Mouse (Mus musculus): ENCODE results near the gene Sik3. TPM values are rescaled to one million over a fixed set of nuclear protein-coding genes. Genes with fewer than 3 reads are reported as not detected.
A peak's percentile ranks its signal among the peaks of the same experiment; 100 is the strongest.

Gene Sik3
- total RNA-seq, 2 experiments from 2014 or later = 56.3 to 63.1 TPM

GRCm38 (mm10) chr9:46175938-46176375 lies 163.3 kb downstream of the Sik3 start:
- intact Hi-C loops (cut with DNase I) = no loop called here

GRCm38 (mm10) chr9:46176613-46177012 lies 164.0 kb downstream of the Sik3 start:
- intact Hi-C loops (cut with DNase I) = no loop called here
- no peak for DNase-seq

More at GRCm38 (mm10) chr9:46175938-46176375, 163.3 kb downstream of the Sik3 start:
- no peak for DNase-seq

- intact Hi-C loops (cut with DNase I) = no loop called here
- no peak for DNase-seq
Measured at GRCm38 (mm10) chr9:46178595-46178994, 166.0 kb downstream of the Sik3 start.

DNA sequence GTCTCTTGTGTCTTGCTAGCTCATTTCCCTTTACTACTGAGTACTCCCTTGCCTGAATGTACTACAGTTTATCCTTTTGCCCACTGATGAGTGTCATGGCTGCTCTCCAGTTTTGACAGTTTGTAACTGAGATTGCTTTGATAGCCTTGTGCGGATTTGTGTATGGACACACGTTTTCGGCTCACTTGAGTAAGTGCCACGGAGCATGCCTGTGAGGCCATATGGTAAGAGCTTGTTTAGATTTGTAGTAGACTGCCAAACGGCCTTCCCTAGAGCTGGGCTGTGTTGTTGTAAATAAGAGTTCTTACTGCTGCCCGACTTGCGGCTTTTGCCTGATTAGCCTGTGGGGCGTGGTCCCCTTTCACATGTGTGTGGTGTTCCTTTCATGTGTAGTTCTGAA lies 168.7 kb downstream of the Sik3 start:
- DNase-seq = no peak
- intact Hi-C loops (cut with DNase I) = loop anchor here (5.0 kb wide), 1 partner anchor 59 kb away; no protein-coding TSS in a partner anchor

DNA sequence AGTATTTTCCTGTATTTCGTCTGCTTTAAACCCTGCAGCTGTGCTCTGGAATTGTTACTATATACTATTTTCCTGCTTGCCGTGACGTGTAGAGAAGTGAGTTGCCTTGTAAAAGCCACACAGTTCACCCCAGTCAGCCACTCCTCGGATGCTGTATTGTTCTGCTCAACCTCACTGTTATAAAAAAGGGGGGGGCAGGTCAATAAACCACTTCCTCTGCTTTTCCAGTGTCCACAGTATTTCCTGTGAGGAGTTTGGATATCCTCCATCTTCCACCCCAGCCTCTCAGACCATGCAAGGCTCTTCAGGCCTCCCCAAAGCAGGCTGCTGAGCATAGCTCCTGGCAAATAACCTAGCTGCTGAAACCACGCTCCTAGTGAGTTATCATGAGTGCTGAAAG lies 171.9 kb downstream of the Sik3 start:
- intact Hi-C loops (cut with DNase I) = loop anchor here (5.0 kb wide), 1 partner anchor 62 kb away; no protein-coding TSS in a partner anchor
- no peak for DNase-seq

GRCm38 (mm10) chr9:46185191-46185590 lies 172.6 kb downstream of the Sik3 start:
- intact Hi-C loops (cut with DNase I) = loop anchor here (5.0 kb wide), 1 partner anchor 33 kb away; no protein-coding TSS in a partner anchor
- peak in 1 of 2 experiments; percentile 46 for DNase-seq

DNA sequence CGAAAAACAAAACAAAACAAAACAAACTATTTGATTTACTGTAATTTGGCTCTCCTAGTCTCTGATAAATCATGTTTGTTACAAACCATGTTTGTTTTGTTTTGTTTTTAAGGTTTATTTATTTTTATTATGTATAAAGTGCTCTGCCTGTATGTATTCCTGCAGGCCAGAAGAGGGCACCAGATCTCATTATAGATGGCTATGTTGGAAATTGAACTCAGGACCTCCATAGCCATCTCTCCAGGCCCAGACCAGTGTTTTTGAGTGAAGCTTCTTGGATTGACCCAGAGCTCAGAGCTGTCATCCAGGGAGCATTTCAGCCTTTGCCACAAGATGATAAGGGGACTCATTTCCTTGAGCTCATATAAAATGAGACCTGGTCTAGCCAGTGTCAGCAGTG lies 173.8 kb downstream of the Sik3 start:
- DNase-seq = no peak
- intact Hi-C loops (cut with DNase I) = loop anchor here (5.0 kb wide), 1 partner anchor 34 kb away; no protein-coding TSS in a partner anchor

- intact Hi-C loops (cut with DNase I) = loop anchor here (5.0 kb wide), 1 partner anchor 36 kb away; no protein-coding TSS in a partner anchor
- DNase-seq = no peak
Measured at GRCm38 (mm10) chr9:46188370-46188769, 175.8 kb downstream of the Sik3 start.

DNA sequence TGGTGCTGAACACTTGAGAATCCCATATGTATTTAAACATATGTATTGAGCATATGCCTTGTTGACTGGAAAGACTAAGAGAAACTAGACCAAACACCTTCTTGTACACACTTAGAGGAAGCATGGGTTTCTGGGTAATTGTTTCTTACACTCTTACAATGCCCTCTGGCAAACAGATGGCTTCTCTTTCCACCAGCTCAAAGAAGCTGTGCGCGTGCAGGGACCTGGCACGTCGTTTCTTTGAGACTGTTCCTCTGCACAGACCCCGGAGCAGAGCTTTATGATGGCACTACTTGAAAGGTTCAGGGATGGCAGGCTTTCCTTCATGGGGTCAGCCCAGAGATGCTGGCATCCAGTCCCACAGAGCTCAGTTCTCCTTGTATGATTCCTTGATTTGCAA lies 176.3 kb downstream of the Sik3 start:
- no peak for DNase-seq
- intact Hi-C loops (cut with DNase I) = loop anchor here (5.0 kb wide), 1 partner anchor 37 kb away; no protein-coding TSS in a partner anchor

GRCm38 (mm10) chr9:46189381-46189780 lies 176.8 kb downstream of the Sik3 start:
- no peak for DNase-seq
- intact Hi-C loops (cut with DNase I) = loop anchor here (5.0 kb wide), 1 partner anchor 37 kb away; no protein-coding TSS in a partner anchor

- intact Hi-C loops (cut with DNase I) = loop anchor here (2.0 to 10.0 kb wide), 4 partner anchors 64 to 276 kb away; partner anchors contain the start of genes Pafah1b2 and Sik3
- no peak for DNase-seq
Measured at GRCm38 (mm10) chr9:46191234-46191633, 178.6 kb downstream of the Sik3 start.

- intact Hi-C loops (cut with DNase I) = loop anchor here (2.0 to 10.0 kb wide), 4 partner anchors 65 to 277 kb away; partner anchors contain the start of genes Pafah1b2 and Sik3
- DNase-seq = peak in 1 of 2 experiments; percentile 42
Measured at GRCm38 (mm10) chr9:46191644-46192043, 179.0 kb downstream of the Sik3 start.

GRCm38 (mm10) chr9:46192642-46193041 lies 180.0 kb downstream of the Sik3 start:
- DNase-seq = no peak
- intact Hi-C loops (cut with DNase I) = loop anchor here (10.0 kb wide), 1 partner anchor 278 kb away; no protein-coding TSS in a partner anchor

- DNase-seq = no peak
- intact Hi-C loops (cut with DNase I) = loop anchor here (10.0 kb wide), 1 partner anchor 280 kb away; no protein-coding TSS in a partner anchor
Measured at GRCm38 (mm10) chr9:46194809-46195208, 182.2 kb downstream of the Sik3 start.

DNA sequence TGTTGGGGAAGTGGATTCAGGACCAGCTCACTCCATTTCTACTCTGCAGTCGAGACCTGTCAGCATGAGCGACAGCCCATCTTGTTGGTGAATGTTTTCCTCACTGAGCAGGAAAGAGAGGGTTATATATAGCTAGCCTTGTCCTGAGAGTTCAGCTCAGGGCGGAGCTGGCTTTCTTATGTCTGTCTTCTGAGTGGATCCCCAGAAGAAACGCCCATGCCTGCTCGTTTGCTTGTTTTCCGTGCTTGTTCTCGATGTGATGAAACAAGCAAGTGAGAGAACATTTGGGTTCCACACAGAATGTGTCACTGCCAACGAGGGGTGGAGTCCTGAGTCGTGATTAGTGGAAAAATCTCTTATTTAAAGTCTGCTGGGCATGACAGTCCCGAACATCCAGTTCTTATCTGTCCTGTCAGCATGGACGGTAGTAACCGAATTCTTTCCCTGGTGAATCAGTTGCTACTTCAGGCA lies 184.1 kb downstream of the Sik3 start:
- intact Hi-C loops (cut with DNase I) = loop anchor here (10.0 kb wide), 1 partner anchor 282 kb away; no protein-coding TSS in a partner anchor
- DNase-seq = peak; percentile 59 to 60

DNA sequence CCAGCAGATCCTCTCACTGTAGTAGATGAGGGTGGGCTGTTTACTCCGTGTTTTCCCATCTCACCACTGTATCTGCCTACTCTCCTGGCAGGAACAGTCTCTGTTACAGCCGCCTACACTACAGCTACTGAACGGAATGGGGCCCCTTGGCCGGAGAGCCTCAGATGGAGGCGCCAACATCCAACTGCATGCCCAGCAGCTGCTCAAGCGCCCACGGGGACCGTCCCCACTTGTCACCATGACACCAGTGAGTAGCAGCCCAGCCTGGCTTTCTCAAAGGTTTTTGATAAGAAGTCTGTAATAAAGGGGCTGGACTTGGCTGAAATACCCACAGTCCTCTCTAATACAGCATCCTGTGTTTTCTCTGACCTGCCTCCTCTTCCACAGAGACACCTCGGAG lies 185.8 kb downstream of the Sik3 start:
- intact Hi-C loops (cut with DNase I) = loop anchor here (10.0 kb wide), 1 partner anchor 284 kb away; no protein-coding TSS in a partner anchor
- DNase-seq = peak; percentile 57 to 59

DNA sequence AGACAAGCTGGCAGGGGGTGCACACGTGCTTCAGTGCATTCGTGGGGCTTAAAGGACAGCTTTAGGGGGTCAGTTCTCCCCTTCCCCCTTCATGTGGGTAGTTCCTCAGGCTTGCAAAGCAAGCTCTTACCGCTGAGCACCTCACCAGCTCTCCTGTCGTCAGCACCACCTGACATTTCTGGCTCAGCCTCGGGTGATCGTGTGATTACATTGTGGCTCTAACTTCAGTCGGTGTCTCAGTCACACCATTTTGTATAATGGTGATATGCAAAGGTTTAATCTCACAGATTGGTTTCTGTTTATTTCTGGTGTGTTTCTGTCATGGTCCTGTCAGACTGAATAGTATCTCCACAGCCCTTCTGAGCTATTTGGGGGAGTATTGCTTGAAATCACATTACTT lies 186.3 kb downstream of the Sik3 start:
- no peak for DNase-seq
- intact Hi-C loops (cut with DNase I) = loop anchor here (10.0 kb wide), 1 partner anchor 284 kb away; no protein-coding TSS in a partner anchor

- intact Hi-C loops (cut with DNase I) = loop anchor here (2.0 to 10.0 kb wide), 2 partner anchors 45 to 285 kb away; no protein-coding TSS in a partner anchor
- DNase-seq = no peak
Measured at GRCm38 (mm10) chr9:46199609-46200008, 187.0 kb downstream of the Sik3 start.

DNA sequence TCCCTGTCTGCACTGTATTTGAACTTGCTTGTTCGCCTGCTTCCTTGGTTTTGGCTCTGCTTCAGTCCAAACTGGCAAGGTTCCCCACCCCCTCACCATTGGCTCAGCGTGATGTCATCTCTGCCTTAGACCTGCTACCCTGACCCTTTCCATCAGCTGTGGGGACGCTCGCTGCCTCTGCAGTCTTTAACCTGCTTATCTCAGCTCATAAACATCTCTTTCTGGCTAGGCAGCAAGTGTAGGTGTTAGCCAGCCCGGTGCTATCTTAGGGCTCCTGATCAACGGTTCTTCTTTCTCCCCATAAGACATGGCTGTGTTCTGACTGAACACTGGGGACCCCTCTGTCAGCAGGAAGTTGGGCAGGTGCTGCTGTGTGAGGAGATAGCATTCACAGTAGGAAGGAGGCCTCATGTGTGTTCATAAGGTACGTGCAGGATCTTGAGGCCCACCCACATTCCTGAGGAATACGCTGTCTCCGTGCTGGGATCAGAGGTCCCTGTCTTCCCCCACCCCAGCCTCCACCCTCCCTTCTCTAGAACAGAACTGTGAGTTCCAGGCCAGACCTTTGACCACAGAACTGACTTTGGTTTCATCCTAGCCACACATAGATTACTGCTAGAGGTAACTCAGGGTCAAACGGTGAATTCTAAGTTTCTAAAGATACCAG lies 194.3 kb downstream of the Sik3 start:
- no peak for DNase-seq
- intact Hi-C loops (cut with DNase I) = no loop called here

- no peak for DNase-seq
- intact Hi-C loops (cut with DNase I) = no loop called here
Measured at GRCm38 (mm10) chr9:46207501-46207869, 194.9 kb downstream of the Sik3 start.

- intact Hi-C loops (cut with DNase I) = no loop called here
- DNase-seq = no peak
Measured at GRCm38 (mm10) chr9:46208401-46208974, 195.9 kb downstream of the Sik3 start.

Measured in heart, postnatal 14 days (tissue).